16 mouse cellular contexts compared by ENCODE assay signal in genomic region chr8:121229550-121229949, GRCm38 (mm10).
A peak's percentile ranks its signal among the peaks of the same experiment; 100 is the strongest.
DNase-seq lines count a peak whose midpoint lies in the region; TF ChIP-seq lines count a peak whose summit lies in the region.
"Had no signal": no experiment of that assay in that cellular context is flagged by ENCODE, and none has a peak within 500 bp of the region (broad histone marks: within the 10 kb centered on the region; RNA-seq: fewer than 3 reads in every experiment).

No protein-coding gene starts in this region.

- no peak for TF ChIP-seq POLR2A in lung, adult 2 months (IDR thresholded peaks at IDR 0.05; ENCODE audit: borderline replicate concordance, extremely low read depth, low read depth, low read length)

- 15% methylated on average over 7 of the region's 7 CpGs for WGBS in heart, embryonic 10.5 days
- 23% methylated on average over 7 of the region's 7 CpGs for WGBS in lung, adult 2 months

- peak overlapping the region; percentile 52; the same call in 1 of the 2 replicates for H3K27ac ChIP-seq in heart, embryonic 10.5 days
- H3K27ac ChIP-seq: forebrain, embryonic 15.5 days; gastrocnemius, adult 2 months; heart, embryonic 15.5 days; layer of hippocampus, adult 2 months; midbrain, embryonic 12.5 days had no signal

- H3K36me3 ChIP-seq in heart, embryonic 10.5 days, result no peaks in the 10 kb centered on the region
- H3K36me3 ChIP-seq: forebrain, embryonic 15.5 days; heart, embryonic 15.5 days; midbrain, embryonic 12.5 days had no signal

- peaks cover 33% of the 10 kb centered on the region for H3K4me1 ChIP-seq in heart, embryonic 10.5 days
- H3K4me1 ChIP-seq in lung, adult 2 months (ENCODE audit: control insufficient read depth, insufficient read depth, low read length), result no peaks in the 10 kb centered on the region
- H3K4me1 ChIP-seq: forebrain, embryonic 15.5 days; midbrain, embryonic 12.5 days had no signal

- peaks cover 10% of the 10 kb centered on the region; the same call in 1 of the 2 replicates for H3K27me3 ChIP-seq in heart, embryonic 10.5 days (ENCODE audit: insufficient read depth, poor library complexity, severe bottlenecking)
- H3K27me3 ChIP-seq: forebrain, embryonic 15.5 days had no signal

- no peaks in the 10 kb centered on the region for H3K9me3 ChIP-seq in heart, embryonic 10.5 days
- H3K9me3 ChIP-seq: forebrain, embryonic 15.5 days; heart, embryonic 15.5 days; midbrain, embryonic 12.5 days had no signal

- DNase-seq in heart, embryonic 10.5 days (ENCODE audit: low spot score), result no peak
- DNase-seq in heart, postnatal 14 days, result no peak
- peak; percentile 21 for DNase-seq in lung, postnatal 36 days
- no peak for DNase-seq in lung, adult 2 months
- peak; percentile 52 for DNase-seq in NIH3T3 (ENCODE audit: low read depth)
- DNase-seq in cerebellum, postnatal 10 days, result no peak
- no peak for DNase-seq in frontal cortex, postnatal 10 days (ENCODE audit: low spot score in 2 of 2)
- DNase-seq: cerebellum, adult 8-10 months; gastrocnemius, adult 2 months; left cerebral cortex, postnatal 4 days; right cerebral cortex, postnatal 4 days had no signal

- H3K4me3 ChIP-seq in heart, embryonic 10.5 days, result no peak overlapping the region
- no peak overlapping the region for H3K4me3 ChIP-seq in lung, adult 2 months (replicated peaks; ENCODE audit: extremely low read depth, low read depth, low read length)
- H3K4me3 ChIP-seq: erythroblast, embryonic 14.5 days; forebrain, embryonic 15.5 days; gastrocnemius, adult 2 months; heart, embryonic 15.5 days; layer of hippocampus, adult 2 months; midbrain, embryonic 12.5 days had no signal

- intact Hi-C loops in heart, postnatal 14 days (cut with DNase I), result loop anchor here (1.0 to 5.0 kb wide), 2 partner anchors 116 to 283 kb away; no protein-coding TSS in a partner anchor

- no peak for TF ChIP-seq CTCF in lung, adult 2 months (IDR thresholded peaks at IDR 0.05; ENCODE audit: insufficient read depth, low read length)

Comparison
In these comparisons a context has a peak if more than half of its experiments do, and no peak if none do; other contexts are left out.
1. DNase-seq: peak in lung, postnatal 36 days (single experiment) and NIH3T3 (single experiment); none in heart, embryonic 10.5 days (single experiment), heart, postnatal 14 days (0 of 2), lung, adult 2 months (single experiment), cerebellum, postnatal 10 days (0 of 2) and frontal cortex, postnatal 10 days (0 of 2).